Mouse (Mus musculus) left cerebral cortex, postnatal 4 days (tissue): ENCODE data around the gene Itln1. TPM values are rescaled to one million over a fixed set of nuclear protein-coding genes. Genes with fewer than 3 reads are reported as not detected.
A peak's percentile ranks its signal among the peaks of the same experiment; 100 is the strongest.
"Not testable (repeated sequence)": the region's sequence is repeated elsewhere in the genome, so short reads cannot be mapped to it uniquely, and the experiment has no call there.

Experiments
- DNase-seq: peaks from one replicate; pipeline ENCODE4 v3.0.0-alpha.2; 2022
- intact Hi-C: fragments of 180-260 bp; cut with DNase I; formaldehyde crosslinking; loops from one replicate; pipeline ENCODE4 v1.15.1; 2025
- total RNA-seq, 2 experiments: library from RNA; stranded (reverse); gene quantifications; 2 replicates each; pipeline ENCODE4 v1.2.3; 2021

Itln1 gene
- total RNA-seq, 2 experiments from 2014 or later = not detected

- intact Hi-C loops = no loop called here
- DNase-seq = no peak
Measured at GRCm38 (mm10) chr1:171515039-171515438, 20.1 kb downstream of the Itln1 start.

- intact Hi-C loops = no loop called here
- DNase-seq = no peak
Measured at GRCm38 (mm10) chr1:171513760-171514159, 21.3 kb downstream of the Itln1 start.

GRCm38 (mm10) chr1:171513234-171513633 lies 21.9 kb downstream of the Itln1 start:
- DNase-seq = no peak
- intact Hi-C loops = no loop called here

- intact Hi-C loops = loop anchor here (5.0 kb wide), 1 partner anchor 153 kb away; no protein-coding TSS in a partner anchor
- no peak for DNase-seq
Measured at GRCm38 (mm10) chr1:171504586-171504985, 30.5 kb downstream of the Itln1 start.

GRCm38 (mm10) chr1:171503592-171504291 lies 31.4 kb downstream of the Itln1 start:
- intact Hi-C loops = loop anchor here (5.0 kb wide), 1 partner anchor 154 kb away; no protein-coding TSS in a partner anchor
- peak; percentile 58 for DNase-seq

GRCm38 (mm10) chr1:171503250-171503591 lies 31.9 kb downstream of the Itln1 start, which contains the start of gene Alyref2:
TSS of gene Alyref2 (plus strand) at chr1:171503478.
- intact Hi-C loops = loop anchor here (5.0 kb wide), 1 partner anchor 154 kb away; no protein-coding TSS in a partner anchor

GRCm38 (mm10) chr1:171502388-171503249 lies 32.5 kb downstream of the Itln1 start:
- intact Hi-C loops = loop anchor here (5.0 kb wide), 1 partner anchor 155 kb away; no protein-coding TSS in a partner anchor
- peak; percentile 65 for DNase-seq

More at GRCm38 (mm10) chr1:171503250-171503591, 31.9 kb downstream of the Itln1 start, which contains the start of gene Alyref2:
- DNase-seq = peak; percentile 96

GRCm38 (mm10) chr1:171501636-171502080 lies 33.4 kb downstream of the Itln1 start:
- peak; percentile 9 for DNase-seq
- intact Hi-C loops = loop anchor here (5.0 kb wide), 1 partner anchor 156 kb away; no protein-coding TSS in a partner anchor

GRCm38 (mm10) chr1:171501016-171501610 lies 34.0 kb downstream of the Itln1 start:
- intact Hi-C loops = loop anchor here (5.0 kb wide), 1 partner anchor 156 kb away; no protein-coding TSS in a partner anchor
- no peak for DNase-seq

GRCm38 (mm10) chr1:171499856-171500255 lies 35.2 kb downstream of the Itln1 start:
- intact Hi-C loops = loop anchor here (5.0 kb wide), 1 partner anchor 157 kb away; no protein-coding TSS in a partner anchor
- DNase-seq = no peak

GRCm38 (mm10) chr1:171495371-171495770 lies 39.7 kb downstream of the Itln1 start:
- intact Hi-C loops = no loop called here
- no peak for DNase-seq

GRCm38 (mm10) chr1:171494241-171494640 lies 40.9 kb downstream of the Itln1 start:
- DNase-seq = no peak
- intact Hi-C loops = no loop called here

GRCm38 (mm10) chr1:171478968-171479367 lies 56.1 kb downstream of the Itln1 start:
- intact Hi-C loops = loop anchor here (5.0 kb wide), 1 partner anchor 117 kb away; the partner anchor contains the start of gene Klhdc9
- peak; percentile 65 for DNase-seq

GRCm38 (mm10) chr1:171477758-171478545 lies 57.1 kb downstream of the Itln1 start:
- DNase-seq = no peak
- intact Hi-C loops = loop anchor here (5.0 kb wide), 1 partner anchor 116 kb away; the partner anchor contains the start of gene Klhdc9

GRCm38 (mm10) chr1:171477123-171477522 lies 58.0 kb downstream of the Itln1 start:
- intact Hi-C loops = loop anchor here (5.0 kb wide), 1 partner anchor 115 kb away; the partner anchor contains the start of gene Klhdc9
- no peak for DNase-seq

GRCm38 (mm10) chr1:171473920-171474640 lies 61.0 kb downstream of the Itln1 start:
- intact Hi-C loops = no loop called here

GRCm38 (mm10) chr1:171473506-171473905 lies 61.6 kb downstream of the Itln1 start:
- no peak for DNase-seq
- intact Hi-C loops = no loop called here

More at GRCm38 (mm10) chr1:171473920-171474640, 61.0 kb downstream of the Itln1 start:
- DNase-seq = no peak

GRCm38 (mm10) chr1:171471941-171472340 lies 63.2 kb downstream of the Itln1 start:
- intact Hi-C loops, DNase-seq: not testable (repeated sequence)

- intact Hi-C loops = no loop called here
- DNase-seq = no peak
Measured at GRCm38 (mm10) chr1:171471452-171471851, 63.6 kb downstream of the Itln1 start.
